Mouse (Mus musculus) liver, embryonic 16.5 days (tissue): ENCODE data around the gene Mgat1. TPM values are rescaled to one million over a fixed set of nuclear protein-coding genes. Genes with fewer than 3 reads are reported as not detected.
A peak's percentile ranks its signal among the peaks of the same experiment; 100 is the strongest.

ENCODE experiments used
- ATAC-seq: fragments of 200-750 bp; cut with Nextera tagmentation; 2 replicates; pipeline ENCODE4 v1.8.0; 2017; ENCODE audit warnings: low read depth, mild to moderate bottlenecking, moderate number of reproducible peaks, moderate library complexity
- H3K27ac ChIP-seq: fragments of 300-500 bp; sonication (generic); 2 replicates; pipeline ENCODE4 v1.5.1; 2014; ENCODE audit warnings: mild to moderate bottlenecking, low read length
- H3K27me3 ChIP-seq: fragments of 300-500 bp; sonication (generic); 2 replicates; pipeline ENCODE4 v1.6.1; 2014; ENCODE audit warnings: low read depth, low read length, mixed read lengths; ENCODE audit not compliant: control insufficient read depth, insufficient read depth
- H3K36me3 ChIP-seq: fragments of 300-500 bp; sonication (generic); 2 replicates; pipeline ENCODE4 v1.6.1; 2014; ENCODE audit warnings: mild to moderate bottlenecking; ENCODE audit not compliant: control insufficient read depth, insufficient read depth
- H3K4me1 ChIP-seq: fragments of 300-500 bp; sonication (generic); 2 replicates; pipeline ENCODE4 v1.6.1; 2014; ENCODE audit warnings: low read depth, low read length, mixed read lengths; ENCODE audit not compliant: control insufficient read depth
- H3K4me2 ChIP-seq: fragments of 300-500 bp; sonication (generic); 2 replicates; pipeline ENCODE4 v1.6.1; 2014; ENCODE audit warnings: low read depth, low read length, mixed read lengths
- H3K4me3 ChIP-seq: fragments of 300-500 bp; sonication (generic); 2 replicates; pipeline ENCODE4 v1.5.1; 2014; ENCODE audit warnings: low read depth, mild to moderate bottlenecking, low read length
- H3K9ac ChIP-seq: fragments of 300-500 bp; sonication (generic); 2 replicates; pipeline ENCODE4 v1.6.1; 2014; ENCODE audit warnings: low read depth, low read length
- H3K9me3 ChIP-seq: fragments of 300-500 bp; sonication (generic); replicated peaks from 2 replicates; pipeline ENCODE4 v1.6.1; 2016; ENCODE audit warnings: low read length; ENCODE audit not compliant: control insufficient read depth
- WGBS: fragments of 180-500 bp; shearing (Covaris S2); extraction: QIAGEN DNeasy Blood & Tissue Kit; methylation state at CpG from one replicate; pipeline ENCODE4 v1.1.7; 2014; ENCODE audit not compliant: insufficient replicate concordance; 5-methylcytosine and 5-hydroxymethylcytosine counted together
- polyA plus RNA-seq: library from polyadenylated mRNA; unstranded; fragments of >200 nt; fragmentation: Nextera tagmentation; extraction: Ambion mirVana; gene quantifications from 2 replicates; pipeline ENCODE4 v1.2.1, GENCODE M21; 2015

Gene Mgat1
- polyA plus RNA-seq, 1 experiment from 2014 or later = 41.5 TPM

DNA sequence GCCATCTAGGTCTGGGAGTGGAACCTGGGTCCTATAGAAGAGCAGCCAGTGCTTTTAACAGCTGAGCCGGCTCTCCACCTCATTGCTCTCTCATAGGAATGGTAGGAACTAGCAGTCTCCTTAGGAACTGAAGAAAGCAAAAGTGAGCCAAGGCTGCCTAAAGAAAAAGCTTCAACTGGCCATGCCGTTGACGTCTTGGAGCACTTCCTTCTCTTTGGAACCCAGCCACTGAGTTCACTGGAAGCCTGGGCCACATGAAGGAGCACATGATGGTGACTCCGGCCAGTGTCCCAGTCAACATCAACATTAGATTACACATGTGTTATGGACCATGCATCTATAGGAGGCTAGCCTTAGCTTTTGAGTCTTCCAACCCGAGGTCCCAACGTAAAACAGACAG, 9.0 kb downstream of the Mgat1 start:
- no peak for ATAC-seq
- Histone ChIP-seq H3K36me3 (peaks cover 19% of the 10 kb centered on the region), H3K27ac (no peak overlapping the region), H3K27me3 (no peaks in the 10 kb centered on the region), H3K4me2 (no peak overlapping the region; the same call in 1 of the 2 replicates), H3K9me3 (no peaks in the 10 kb centered on the region), H3K4me1 (peaks cover 46% of the 10 kb centered on the region), H3K9ac (no peak overlapping the region), H3K4me3 (no peak overlapping the region)
- 80% methylated on average over 6 of the region's 6 CpGs for WGBS

DNA sequence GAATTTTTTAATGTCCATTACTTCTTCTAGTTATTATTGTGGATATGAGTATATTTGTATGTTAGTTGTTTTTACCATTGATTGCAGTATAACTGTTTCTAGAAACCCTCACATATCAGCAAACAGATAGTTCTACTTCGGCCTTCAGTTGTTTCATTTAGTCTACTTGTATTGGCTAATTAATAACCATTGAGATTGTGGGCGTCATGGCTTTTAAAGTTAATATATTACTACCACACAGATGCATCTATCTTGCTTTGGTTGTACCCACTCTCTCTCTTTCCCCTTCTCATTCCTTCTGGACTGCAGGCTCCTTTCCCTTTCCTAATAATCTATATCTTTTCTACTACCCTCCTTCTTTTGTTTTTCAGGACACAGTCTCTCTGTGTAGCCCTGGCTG, 15.3 kb downstream of the Mgat1 start:
- Histone ChIP-seq H3K4me1 (peaks cover 8% of the 10 kb centered on the region), H3K9ac (no peak overlapping the region), H3K4me2 (no peak overlapping the region; the same call in 1 of the 2 replicates), H3K27me3 (no peaks in the 10 kb centered on the region), H3K9me3 (no peaks in the 10 kb centered on the region), H3K27ac (peak overlapping the region; percentile 51; the same call in 1 of the 2 replicates), H3K4me3 (no peak overlapping the region), H3K36me3 (peaks cover 25% of the 10 kb centered on the region)
- peak; percentile 42; the same call in 1 of the 2 replicates for ATAC-seq
- WGBS = 61% methylated on average over 2 of the region's 2 CpGs

DNA sequence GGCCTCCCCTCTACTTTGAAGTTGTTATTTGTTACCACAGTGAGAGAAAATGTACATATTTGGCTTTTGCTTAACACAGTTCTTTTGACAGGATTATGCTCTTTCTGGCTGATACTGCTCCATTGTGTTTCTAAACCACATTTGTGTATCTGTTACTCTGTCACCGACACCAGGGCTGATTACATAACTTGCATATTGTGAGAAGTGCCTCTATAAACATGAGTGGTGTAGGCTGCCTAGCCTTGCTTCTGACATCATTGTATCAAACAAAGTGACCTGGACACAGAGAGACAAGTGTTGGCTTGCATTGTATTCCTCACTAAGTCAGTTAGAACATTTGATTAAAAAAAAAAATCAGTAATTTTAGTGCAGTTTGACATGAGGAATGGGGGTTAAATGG, 15.8 kb downstream of the Mgat1 start:
- peak overlapping the region; percentile 51; the same call in 1 of the 2 replicates for H3K27ac ChIP-seq
- H3K27me3 ChIP-seq = no peaks in the 10 kb centered on the region
- H3K4me1 ChIP-seq = peaks cover 8% of the 10 kb centered on the region
- no peak overlapping the region for H3K9ac ChIP-seq
- no peak overlapping the region for H3K4me2 ChIP-seq
- 36% methylated on average over 1 of the region's 1 CpGs for WGBS
- peaks cover 25% of the 10 kb centered on the region for H3K36me3 ChIP-seq
- no peak overlapping the region for H3K4me3 ChIP-seq
- peak; percentile 38 for ATAC-seq
- no peaks in the 10 kb centered on the region for H3K9me3 ChIP-seq

DNA sequence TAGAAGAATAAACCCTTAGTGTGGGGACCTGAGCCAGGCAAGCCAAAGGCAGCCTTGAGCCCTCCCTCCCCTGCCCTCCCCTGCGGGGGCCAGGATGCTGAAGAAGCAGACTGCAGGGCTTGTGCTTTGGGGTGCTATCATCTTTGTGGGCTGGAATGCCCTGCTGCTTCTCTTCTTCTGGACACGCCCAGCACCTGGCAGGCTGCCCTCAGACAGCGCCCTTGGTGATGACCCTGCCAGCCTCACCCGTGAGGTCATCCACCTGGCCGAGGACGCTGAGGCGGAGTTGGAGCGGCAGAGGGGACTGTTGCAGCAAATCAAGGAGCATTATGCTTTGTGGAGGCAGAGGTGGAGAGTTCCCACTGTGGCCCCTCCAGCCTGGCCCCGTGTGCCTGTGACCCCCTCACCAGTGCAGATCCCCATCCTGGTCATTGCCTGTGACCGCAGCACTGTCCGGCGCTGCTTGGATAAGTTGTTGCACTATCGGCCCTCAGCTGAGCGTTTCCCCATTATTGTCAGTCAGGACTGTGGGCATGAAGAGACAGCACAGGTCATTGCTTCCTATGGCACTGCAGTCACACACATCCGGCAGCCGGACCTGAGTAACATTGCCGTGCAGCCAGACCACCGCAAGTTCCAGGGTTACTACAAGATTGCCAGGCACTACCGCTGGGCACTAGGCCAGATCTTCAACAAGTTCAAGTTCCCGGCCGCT, 16.8 kb downstream of the Mgat1 start:
- ATAC-seq = 0 out of 2 replicates have a peak, but pooled peaks have one; percentile 17
- Histone ChIP-seq H3K4me1 (peaks cover 8% of the 10 kb centered on the region), H3K9me3 (no peaks in the 10 kb centered on the region), H3K4me3 (no peak overlapping the region), H3K4me2 (no peak overlapping the region), H3K36me3 (peaks cover 20% of the 10 kb centered on the region), H3K27ac (no peak overlapping the region), H3K27me3 (no peaks in the 10 kb centered on the region), H3K9ac (no peak overlapping the region)
- WGBS = 84% methylated on average over 21 of the region's 21 CpGs

DNA sequence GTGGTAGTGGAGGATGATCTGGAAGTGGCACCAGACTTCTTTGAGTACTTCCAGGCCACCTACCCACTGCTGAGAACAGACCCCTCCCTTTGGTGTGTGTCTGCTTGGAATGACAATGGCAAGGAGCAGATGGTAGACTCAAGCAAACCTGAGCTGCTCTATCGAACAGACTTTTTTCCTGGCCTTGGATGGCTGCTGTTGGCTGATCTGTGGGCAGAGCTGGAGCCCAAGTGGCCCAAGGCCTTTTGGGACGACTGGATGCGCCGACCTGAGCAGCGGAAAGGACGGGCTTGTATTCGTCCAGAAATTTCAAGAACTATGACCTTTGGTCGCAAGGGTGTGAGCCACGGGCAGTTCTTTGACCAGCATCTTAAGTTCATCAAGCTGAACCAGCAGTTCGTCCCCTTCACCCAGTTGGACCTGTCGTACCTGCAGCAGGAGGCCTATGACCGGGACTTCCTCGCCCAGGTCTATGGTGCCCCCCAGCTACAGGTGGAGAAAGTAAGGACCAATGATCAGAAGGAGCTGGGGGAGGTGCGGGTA, 17.4 kb downstream of the Mgat1 start:
- WGBS = 89% methylated on average over 14 of the region's 14 CpGs
- Histone ChIP-seq H3K36me3 (peaks cover 19% of the 10 kb centered on the region), H3K4me2 (no peak overlapping the region), H3K9me3 (no peaks in the 10 kb centered on the region), H3K27me3 (no peaks in the 10 kb centered on the region), H3K4me1 (peaks cover 10% of the 10 kb centered on the region), H3K9ac (no peak overlapping the region), H3K4me3 (no peak overlapping the region), H3K27ac (no peak overlapping the region)
- no peak for ATAC-seq

DNA sequence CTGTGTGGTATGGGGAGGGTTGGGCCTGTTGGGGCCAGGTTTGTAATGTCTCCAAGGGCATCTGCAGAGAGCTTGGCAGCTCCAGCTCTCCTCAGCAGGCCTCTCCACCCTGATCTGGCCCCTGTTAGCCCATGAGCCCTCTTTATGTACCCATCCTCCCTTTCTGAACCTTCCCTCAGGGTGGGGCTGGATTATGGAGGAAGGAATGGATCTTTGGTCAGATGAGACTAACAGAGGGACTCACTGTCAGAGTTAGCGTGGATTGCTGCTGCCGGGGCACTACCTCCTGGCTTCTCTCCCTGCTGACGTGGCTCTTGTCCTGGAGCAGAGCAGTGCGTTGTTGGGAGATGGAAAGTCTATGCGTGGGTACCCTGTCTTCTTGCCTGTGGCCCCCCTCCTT, 18.3 kb downstream of the Mgat1 start:
- WGBS = 81% methylated on average over 5 of the region's 5 CpGs
- Histone ChIP-seq H3K4me2 (no peak overlapping the region), H3K4me3 (no peak overlapping the region), H3K36me3 (peaks cover 19% of the 10 kb centered on the region), H3K9me3 (no peaks in the 10 kb centered on the region), H3K9ac (no peak overlapping the region), H3K27me3 (no peaks in the 10 kb centered on the region), H3K27ac (no peak overlapping the region), H3K4me1 (peaks cover 10% of the 10 kb centered on the region)
- no peak for ATAC-seq

DNA sequence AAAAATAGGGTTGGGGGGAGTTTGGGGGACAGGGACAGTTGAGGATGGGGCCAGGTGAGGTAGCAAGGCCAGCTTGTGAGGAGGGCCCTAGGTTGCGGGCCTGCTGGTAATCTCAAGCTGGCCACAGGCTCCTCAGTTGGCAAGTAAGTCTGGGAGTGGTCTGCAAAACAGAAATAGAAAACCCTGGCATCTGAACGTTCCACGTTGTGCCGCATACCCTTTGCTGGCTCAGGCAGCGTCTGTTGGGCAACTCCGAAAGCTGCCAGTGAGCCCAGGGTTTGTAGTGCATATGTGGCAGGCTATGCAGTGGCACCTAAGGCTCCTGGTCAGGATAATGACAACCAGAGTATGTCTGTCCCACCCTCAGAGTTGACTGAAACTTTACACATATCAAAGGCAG, 19.2 kb downstream of the Mgat1 start:
- H3K9ac ChIP-seq = no peak overlapping the region
- WGBS = 87% methylated on average over 6 of the region's 6 CpGs
- no peak for ATAC-seq
- no peak overlapping the region for H3K27ac ChIP-seq
- no peaks in the 10 kb centered on the region for H3K9me3 ChIP-seq
- H3K27me3 ChIP-seq = no peaks in the 10 kb centered on the region
- H3K4me1 ChIP-seq = peaks cover 16% of the 10 kb centered on the region
- H3K4me3 ChIP-seq = no peak overlapping the region
- H3K36me3 ChIP-seq = peaks cover 19% of the 10 kb centered on the region
- no peak overlapping the region for H3K4me2 ChIP-seq

DNA sequence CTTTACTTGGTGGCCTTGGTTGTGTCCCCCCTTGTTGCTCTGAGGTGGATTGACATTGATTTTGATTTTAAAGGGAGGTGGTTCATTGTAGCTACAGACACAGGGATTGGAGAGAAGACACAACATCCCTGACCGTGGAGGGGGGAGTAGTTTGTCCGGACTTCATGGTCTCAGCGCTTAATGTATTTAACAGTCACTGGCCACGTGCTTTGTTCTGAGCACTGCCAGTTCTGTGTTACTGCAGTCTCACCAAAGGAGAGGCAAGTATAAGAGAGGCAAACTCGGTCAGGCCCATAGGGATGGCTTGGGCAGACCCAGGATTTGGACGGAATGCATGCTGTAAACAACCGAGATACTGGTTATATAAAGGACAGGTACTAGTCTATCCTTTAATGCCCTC, 20.1 kb downstream of the Mgat1 start:
- Histone ChIP-seq H3K27ac (no peak overlapping the region), H3K9me3 (no peaks in the 10 kb centered on the region), H3K36me3 (peaks cover 19% of the 10 kb centered on the region), H3K4me3 (no peak overlapping the region), H3K4me1 (peaks cover 16% of the 10 kb centered on the region), H3K9ac (no peak overlapping the region), H3K4me2 (no peak overlapping the region), H3K27me3 (no peaks in the 10 kb centered on the region)
- 83% methylated on average over 7 of the region's 7 CpGs for WGBS
- no peak for ATAC-seq

DNA sequence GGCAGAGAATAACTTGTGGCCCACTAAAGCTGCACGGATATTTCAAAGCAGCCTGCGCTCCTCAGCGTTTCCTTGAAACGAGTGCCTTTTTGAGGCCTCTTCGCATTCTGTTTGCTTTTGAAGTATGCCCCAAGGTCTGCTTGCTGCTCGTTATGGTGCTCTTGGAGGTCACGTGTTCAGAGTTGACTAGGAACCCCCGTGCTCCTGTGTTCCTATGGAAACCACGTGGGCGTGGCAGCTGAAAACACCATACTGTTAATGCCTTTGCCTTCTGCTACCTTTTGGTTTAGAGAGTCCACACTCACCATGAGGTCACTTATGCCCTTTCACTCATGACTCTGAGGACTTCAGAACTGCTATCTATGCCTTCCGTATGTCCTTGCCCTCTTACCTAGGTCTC, 20.6 kb downstream of the Mgat1 start:
- peaks cover 19% of the 10 kb centered on the region for H3K36me3 ChIP-seq
- 63% methylated on average over 11 of the region's 11 CpGs for WGBS
- H3K4me3 ChIP-seq = no peak overlapping the region
- no peaks in the 10 kb centered on the region for H3K9me3 ChIP-seq
- H3K27me3 ChIP-seq = no peaks in the 10 kb centered on the region
- no peak overlapping the region for H3K4me2 ChIP-seq
- ATAC-seq = no peak
- peaks cover 16% of the 10 kb centered on the region for H3K4me1 ChIP-seq
- no peak overlapping the region for H3K27ac ChIP-seq
- no peak overlapping the region for H3K9ac ChIP-seq
